Mouse (Mus musculus) yolk sac, embryonic 10.5 days (tissue): ENCODE measurements around the gene Nhp2.
A peak's percentile ranks its signal among the peaks of the same experiment; 100 is the strongest.
"Not testable (repeated sequence)": the region's sequence is repeated elsewhere in the genome, so short reads cannot be mapped to it uniquely, and the experiment has no call there.

ENCODE experiments used
- DNase-seq: peaks from one replicate; pipeline ENCODE4 v3.0.0-alpha.2; 2017; ENCODE audit warnings: low spot score

Gene Nhp2

DNA sequence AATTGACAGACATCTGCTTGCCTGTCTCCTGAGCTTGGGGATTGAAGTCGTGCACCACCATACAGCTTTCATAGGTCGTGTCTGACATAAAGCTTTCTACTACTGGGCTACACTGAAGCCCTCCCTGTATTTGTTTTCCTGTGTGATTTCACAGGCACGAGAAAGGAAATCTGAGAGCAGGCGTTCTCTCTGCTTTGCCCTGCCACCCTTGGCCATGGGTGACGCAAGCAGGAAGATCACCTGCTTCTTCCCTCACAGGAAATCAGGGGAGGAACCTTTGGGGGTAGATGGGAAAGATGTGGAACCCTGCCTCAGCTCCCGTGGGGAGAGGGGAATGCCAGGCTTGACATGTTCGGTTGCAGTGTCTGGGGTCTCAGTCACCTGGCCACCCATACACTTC is 38.8 kb downstream of the Nhp2 start:
- no peak for DNase-seq

- no peak for DNase-seq
Measured at GRCm38 (mm10) chr11:51658705-51659104, 39.2 kb downstream of the Nhp2 start.

DNA sequence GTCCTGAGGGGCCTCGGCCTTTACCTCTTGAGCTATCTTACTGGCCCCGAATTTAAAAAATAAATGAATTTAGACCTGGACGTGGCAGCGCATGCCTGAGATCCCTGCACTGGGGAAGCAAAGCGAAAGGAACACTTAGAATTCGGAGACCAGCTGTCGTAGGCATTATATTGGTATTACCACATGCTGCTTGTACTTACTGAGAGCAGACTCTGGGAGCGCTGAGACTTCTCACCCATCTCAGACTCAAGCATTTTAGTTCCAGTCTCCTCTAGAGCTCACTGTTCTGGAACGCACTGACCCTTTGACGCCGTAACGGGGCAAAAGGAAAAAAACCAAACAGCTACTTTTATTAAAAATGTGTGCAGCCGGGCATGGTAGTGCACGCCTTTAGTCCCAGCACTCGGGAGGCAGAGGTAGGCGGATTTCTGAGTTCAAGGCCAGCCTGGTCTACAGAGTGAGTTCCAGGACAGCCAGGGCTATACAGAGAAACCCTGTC is 42.4 kb downstream of the Nhp2 start:
- DNase-seq, result no peak

DNA sequence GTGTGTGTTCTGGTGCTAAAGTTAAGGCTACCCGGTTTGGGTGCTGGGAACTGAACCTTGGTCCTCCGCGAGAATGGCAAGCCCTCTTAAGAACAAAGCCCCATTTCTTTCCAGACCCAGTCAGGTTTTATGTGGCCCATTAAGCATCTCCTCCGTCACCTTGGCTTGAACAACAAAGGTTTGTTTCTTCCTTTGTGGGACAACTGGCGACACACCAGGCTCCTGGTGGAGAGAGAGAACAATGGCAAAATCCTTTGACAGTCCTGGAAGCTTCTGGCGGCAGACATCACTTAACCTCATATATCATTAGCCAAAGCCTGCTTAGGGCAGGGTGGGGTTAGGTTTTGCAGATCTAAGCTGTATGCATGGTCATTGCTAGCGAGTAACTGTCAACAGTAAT is 43.1 kb downstream of the Nhp2 start:
- DNase-seq, result no peak

- DNase-seq, result not testable (repeated sequence)
Measured at GRCm38 (mm10) chr11:51664747-51665146, 45.2 kb downstream of the Nhp2 start.

GRCm38 (mm10) chr11:51670846-51671245 is 51.3 kb downstream of the Nhp2 start:
- peak; percentile 43 for DNase-seq

GRCm38 (mm10) chr11:51671376-51671775 is 51.8 kb downstream of the Nhp2 start:
- DNase-seq, result no peak

DNA sequence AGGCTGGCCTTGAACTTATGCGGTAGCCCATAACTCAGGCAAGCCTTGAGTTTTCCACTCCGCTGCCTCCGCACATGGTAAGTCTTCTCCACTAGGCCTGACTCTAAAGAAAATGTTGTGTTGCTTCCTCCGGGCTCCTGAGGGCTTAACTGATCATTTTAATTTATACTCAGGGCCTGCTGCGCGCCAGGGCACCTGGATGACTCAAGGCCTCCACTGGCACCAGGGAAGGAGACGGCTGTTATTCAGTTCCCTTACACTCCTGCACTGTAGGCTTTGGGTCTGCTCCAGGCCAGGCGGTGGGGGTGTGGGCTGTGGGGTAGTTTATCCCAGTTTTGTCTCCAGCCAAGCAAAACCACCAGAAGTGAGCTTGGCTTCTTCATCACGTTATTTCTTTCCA is 53.8 kb downstream of the Nhp2 start:
- DNase-seq, result no peak
